Mouse (Mus musculus): ENCODE data around the gene Cracr2b. TPM values are rescaled to one million over a fixed set of nuclear protein-coding genes. Genes with fewer than 3 reads are reported as not detected.
A peak's percentile ranks its signal among the peaks of the same experiment; 100 is the strongest.

The Cracr2b gene
- polyA plus RNA-seq, 1 experiment from 2014 or later: 26.9 TPM

- H3K36me3 ChIP-seq: peaks cover 16% of the 10 kb centered on the region
- H3K4me2 ChIP-seq (replicated peaks): no peak overlapping the region
- no peak overlapping the region for H3K27ac ChIP-seq (replicated peaks)
- WGBS: 76% methylated on average over 7 of the region's 7 CpGs
- no peak overlapping the region for H3K4me3 ChIP-seq (replicated peaks)
- no peak overlapping the region for H3K9ac ChIP-seq
- peaks cover 50% of the 10 kb centered on the region for H3K27me3 ChIP-seq
- ATAC-seq (ENCODE audit: insufficient number of reproducible peaks, low FRiP score, low TSS enrichment, low read depth): no peak
- peaks cover 65% of the 10 kb centered on the region for H3K4me1 ChIP-seq
- no peaks in the 10 kb centered on the region for H3K9me3 ChIP-seq (replicated peaks)
These were observed 5.1 kb downstream of the Cracr2b start for GRCm38 (mm10) chr7:141466045-141466394.

- ATAC-seq (ENCODE audit: insufficient number of reproducible peaks, low FRiP score, low TSS enrichment, low read depth): no peak
- Histone ChIP-seq H3K4me1 (peaks cover 62% of the 10 kb centered on the region), H3K9ac (peak overlapping the region; percentile 52; the same call in 1 of the 2 replicates), H3K36me3 (peaks cover 22% of the 10 kb centered on the region), H3K27ac (replicated peaks) (peak overlapping the region; percentile 92), H3K9me3 (replicated peaks) (no peaks in the 10 kb centered on the region), H3K27me3 (peaks cover 44% of the 10 kb centered on the region), H3K4me2 (replicated peaks) (peak overlapping the region; percentile 75), H3K4me3 (replicated peaks) (peak overlapping the region; percentile 79)
- WGBS: 56% methylated on average over 10 of the region's 10 CpGs
These were observed 5.8 kb downstream of the Cracr2b start for GRCm38 (mm10) chr7:141466607-141467148.

GRCm38 (mm10) chr7:141467230-141468030 is 6.5 kb downstream of the Cracr2b start, which contains the start of gene Cd151:
TSS of gene Cd151 (plus strand) at chr7:141467392.
- Histone ChIP-seq H3K4me2 (replicated peaks) (peak within 1 kb of the TSS; percentile 75), H3K27ac (replicated peaks) (peak within 1 kb of the TSS; percentile 92), H3K9ac (peak within 1 kb of the TSS; percentile 52), H3K36me3 (peaks cover 28% of the 10 kb centered on the region), H3K4me3 (replicated peaks) (peak within 1 kb of the TSS; percentile 79), H3K27me3 (peaks cover 36% of the 10 kb centered on the region), H3K4me1 (peaks cover 57% of the 10 kb centered on the region), H3K9me3 (replicated peaks) (no peaks in the 10 kb centered on the region)
- peak; percentile 77 for ATAC-seq (ENCODE audit: insufficient number of reproducible peaks, low FRiP score, low TSS enrichment, low read depth)
- under 1% methylated on average over 52 of the region's 52 CpGs for WGBS

- peak overlapping the region; percentile 52 for H3K9ac ChIP-seq
- no peaks in the 10 kb centered on the region for H3K9me3 ChIP-seq (replicated peaks)
- peaks cover 30% of the 10 kb centered on the region for H3K27me3 ChIP-seq
- peak overlapping the region; percentile 92 for H3K27ac ChIP-seq (replicated peaks)
- H3K4me1 ChIP-seq: peaks cover 57% of the 10 kb centered on the region
- no peak for ATAC-seq (ENCODE audit: insufficient number of reproducible peaks, low FRiP score, low TSS enrichment, low read depth)
- H3K4me2 ChIP-seq (replicated peaks): peak overlapping the region; percentile 75
- peak overlapping the region; percentile 79 for H3K4me3 ChIP-seq (replicated peaks)
- H3K36me3 ChIP-seq: peaks cover 33% of the 10 kb centered on the region
- WGBS: 17% methylated on average over 5 of the region's 5 CpGs
These were observed 7.2 kb downstream of the Cracr2b start for GRCm38 (mm10) chr7:141468164-141468521.

GRCm38 (mm10) chr7:141468522-141469211 is 7.8 kb downstream of the Cracr2b start:
- H3K27ac ChIP-seq (replicated peaks): peak overlapping the region; percentile 92
- 4% methylated on average over 8 of the region's 8 CpGs for WGBS
- peak overlapping the region; percentile 75 for H3K4me2 ChIP-seq (replicated peaks)
- peaks cover 61% of the 10 kb centered on the region for H3K4me1 ChIP-seq
- peaks cover 25% of the 10 kb centered on the region for H3K27me3 ChIP-seq
- peak; percentile 50 for ATAC-seq (ENCODE audit: insufficient number of reproducible peaks, low FRiP score, low TSS enrichment, low read depth)
- H3K9me3 ChIP-seq (replicated peaks): no peaks in the 10 kb centered on the region
- H3K36me3 ChIP-seq: peaks cover 33% of the 10 kb centered on the region
- H3K9ac ChIP-seq: peak overlapping the region; percentile 52
- H3K4me3 ChIP-seq (replicated peaks): peak overlapping the region; percentile 79

GRCm38 (mm10) chr7:141469352-141469751 is 8.5 kb downstream of the Cracr2b start:
- H3K36me3 ChIP-seq: peaks cover 33% of the 10 kb centered on the region
- peaks cover 67% of the 10 kb centered on the region for H3K4me1 ChIP-seq
- peaks cover 18% of the 10 kb centered on the region for H3K27me3 ChIP-seq
- no peaks in the 10 kb centered on the region for H3K9me3 ChIP-seq (replicated peaks)
- H3K4me2 ChIP-seq (replicated peaks): peak overlapping the region; percentile 75
- ATAC-seq (ENCODE audit: insufficient number of reproducible peaks, low FRiP score, low TSS enrichment, low read depth): no peak
- 0 out of 2 replicates have a peak overlapping the region, but pooled peaks have one; percentile 92 for H3K27ac ChIP-seq (replicated peaks)
- H3K4me3 ChIP-seq (replicated peaks): peak overlapping the region; percentile 79
- H3K9ac ChIP-seq: peak overlapping the region; percentile 21
- WGBS: 83% methylated on average over 6 of the region's 6 CpGs

GRCm38 (mm10) chr7:141469901-141470636 is 9.2 kb downstream of the Cracr2b start:
- Histone ChIP-seq H3K9me3 (replicated peaks) (no peaks in the 10 kb centered on the region), H3K36me3 (peaks cover 33% of the 10 kb centered on the region), H3K4me2 (replicated peaks) (no peak overlapping the region), H3K27ac (replicated peaks) (0 out of 2 replicates have a peak overlapping the region, but pooled peaks have one; percentile 92), H3K4me3 (replicated peaks) (no peak overlapping the region), H3K9ac (no peak overlapping the region), H3K27me3 (peaks cover 11% of the 10 kb centered on the region; the same call in 1 of the 2 replicates), H3K4me1 (peaks cover 61% of the 10 kb centered on the region)
- WGBS: 91% methylated on average over 18 of the region's 18 CpGs
- no peak for ATAC-seq (ENCODE audit: insufficient number of reproducible peaks, low FRiP score, low TSS enrichment, low read depth)

GRCm38 (mm10) chr7:141470637-141470944 is 9.7 kb downstream of the Cracr2b start:
- Histone ChIP-seq H3K4me3 (replicated peaks) (no peak overlapping the region), H3K27ac (replicated peaks) (no peak overlapping the region), H3K9me3 (replicated peaks) (no peaks in the 10 kb centered on the region), H3K4me2 (replicated peaks) (no peak overlapping the region), H3K36me3 (peaks cover 33% of the 10 kb centered on the region), H3K4me1 (peaks cover 58% of the 10 kb centered on the region), H3K9ac (no peak overlapping the region), H3K27me3 (peaks cover 7% of the 10 kb centered on the region; the same call in 1 of the 2 replicates)
- 94% methylated on average over 10 of the region's 10 CpGs for WGBS
- no peak for ATAC-seq (ENCODE audit: insufficient number of reproducible peaks, low FRiP score, low TSS enrichment, low read depth)

GRCm38 (mm10) chr7:141471236-141471635 is 10.3 kb downstream of the Cracr2b start:
- Histone ChIP-seq H3K27me3 (peaks cover under 1% of the 10 kb centered on the region; the same call in 1 of the 2 replicates), H3K9ac (no peak overlapping the region), H3K36me3 (peaks cover 33% of the 10 kb centered on the region), H3K9me3 (replicated peaks) (no peaks in the 10 kb centered on the region), H3K4me3 (replicated peaks) (no peak overlapping the region), H3K27ac (replicated peaks) (no peak overlapping the region), H3K4me1 (peaks cover 59% of the 10 kb centered on the region), H3K4me2 (replicated peaks) (no peak overlapping the region)
- WGBS: 65% methylated on average over 1 of the region's 1 CpGs
- no peak for ATAC-seq (ENCODE audit: insufficient number of reproducible peaks, low FRiP score, low TSS enrichment, low read depth)

GRCm38 (mm10) chr7:141472226-141472625 is 11.3 kb downstream of the Cracr2b start:
- peaks cover 33% of the 10 kb centered on the region for H3K36me3 ChIP-seq
- H3K9ac ChIP-seq: no peak overlapping the region
- no peak overlapping the region for H3K27ac ChIP-seq (replicated peaks)
- no peaks in the 10 kb centered on the region for H3K27me3 ChIP-seq
- H3K4me3 ChIP-seq (replicated peaks): no peak overlapping the region
- WGBS: 73% methylated on average over 6 of the region's 6 CpGs
- ATAC-seq (ENCODE audit: insufficient number of reproducible peaks, low FRiP score, low TSS enrichment, low read depth): no peak
- peaks cover 61% of the 10 kb centered on the region for H3K4me1 ChIP-seq
- no peaks in the 10 kb centered on the region for H3K9me3 ChIP-seq (replicated peaks)
- no peak overlapping the region for H3K4me2 ChIP-seq (replicated peaks)

- no peak for ATAC-seq (ENCODE audit: insufficient number of reproducible peaks, low FRiP score, low TSS enrichment, low read depth)
- Histone ChIP-seq H3K27me3 (no peaks in the 10 kb centered on the region), H3K9ac (no peak overlapping the region), H3K4me2 (replicated peaks) (no peak overlapping the region), H3K27ac (replicated peaks) (no peak overlapping the region), H3K4me3 (replicated peaks) (no peak overlapping the region), H3K9me3 (replicated peaks) (no peaks in the 10 kb centered on the region), H3K4me1 (peaks cover 62% of the 10 kb centered on the region), H3K36me3 (peaks cover 33% of the 10 kb centered on the region)
- 81% methylated on average over 6 of the region's 6 CpGs for WGBS
These were observed 11.9 kb downstream of the Cracr2b start for GRCm38 (mm10) chr7:141472763-141473162.
